Mouse (Mus musculus) ES-Bruce4 (cell line): ENCODE data around the gene Nectin2.

ENCODE experiments used
- CTCF ChIP-seq: IDR thresholded peaks from one replicate; pipeline ENCODE4 v1.8.1; 2011; ENCODE audit warnings: low read depth, low read length
- EP300 ChIP-seq: IDR thresholded peaks from 2 replicates; pipeline ENCODE4 v1.6.1; 2011; ENCODE audit warnings: low read depth, low read length; ENCODE audit not compliant: insufficient read depth

DNA sequence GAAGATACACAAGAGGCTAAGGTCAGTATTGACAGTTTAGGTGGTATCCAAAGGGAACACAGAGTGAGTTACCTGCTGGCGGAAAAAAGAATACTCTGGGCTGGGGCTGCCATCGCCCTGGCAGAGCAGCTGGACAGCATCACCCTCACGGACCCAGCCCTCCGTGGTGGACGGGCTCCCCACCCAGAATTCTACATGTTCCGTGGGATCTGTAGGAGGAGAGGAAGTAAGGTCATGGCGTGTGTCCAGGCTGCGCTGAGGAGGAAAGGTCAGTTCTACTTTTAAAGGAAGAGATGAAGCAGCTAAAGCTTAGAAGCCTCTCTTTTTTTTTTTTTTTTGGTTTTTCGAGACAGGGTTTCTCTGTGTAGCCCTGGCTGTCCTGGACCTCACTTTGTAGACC, 14.3 kb upstream of the Nectin2 start:
- no peak for TF ChIP-seq CTCF
- TF ChIP-seq EP300 = no peak
